Mouse (Mus musculus) liver, postnatal 0 days (tissue): ENCODE data around the gene Zfp704.

Experiments
- CTCF ChIP-seq: sonication (generic); IDR thresholded peaks from 2 replicates; pipeline ENCODE4 v1.5.1; 2016; ENCODE audit warnings: antibody characterized with exemption, low read depth
- EP300 ChIP-seq: IDR thresholded peaks from 2 replicates; pipeline ENCODE4 v1.6.1; 2016; ENCODE audit warnings: antibody characterized with exemption, low read depth, mild to moderate bottlenecking

DNA sequence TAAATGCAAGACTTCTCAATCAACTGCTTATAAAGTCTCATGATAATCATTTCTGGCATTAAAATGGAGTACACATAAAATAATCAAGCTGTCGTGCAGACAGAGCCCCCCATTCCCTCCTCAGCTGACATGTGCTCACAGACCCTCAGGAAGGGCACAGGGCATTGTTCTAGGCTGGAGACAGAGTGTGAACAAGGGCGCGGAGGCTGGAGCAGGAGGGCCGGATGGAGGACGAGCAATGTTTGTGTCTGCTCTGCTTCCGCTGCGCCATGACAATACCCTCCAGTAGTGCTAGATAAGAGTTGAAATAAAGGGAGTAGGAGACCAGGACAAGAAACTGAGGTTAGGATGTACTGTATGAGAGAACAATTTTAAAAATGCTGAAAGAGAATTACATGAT lies 46.3 kb downstream of the Zfp704 start:
- TF ChIP-seq CTCF (no peak), EP300 (no peak)
